Mouse (Mus musculus) stomach, postnatal 0 days (tissue): Measurements from ENCODE around the gene Zdhhc23.

Experiments
- CTCF ChIP-seq: IDR thresholded peaks from 2 replicates; pipeline ENCODE4 v1.5.1; 2016; ENCODE audit warnings: antibody characterized with exemption, low read depth, mild to moderate bottlenecking, moderate library complexity
- EP300 ChIP-seq: optimal IDR thresholded peaks from 2 replicates; pipeline ENCODE3; 2016; ENCODE audit warnings: antibody characterized with exemption

DNA sequence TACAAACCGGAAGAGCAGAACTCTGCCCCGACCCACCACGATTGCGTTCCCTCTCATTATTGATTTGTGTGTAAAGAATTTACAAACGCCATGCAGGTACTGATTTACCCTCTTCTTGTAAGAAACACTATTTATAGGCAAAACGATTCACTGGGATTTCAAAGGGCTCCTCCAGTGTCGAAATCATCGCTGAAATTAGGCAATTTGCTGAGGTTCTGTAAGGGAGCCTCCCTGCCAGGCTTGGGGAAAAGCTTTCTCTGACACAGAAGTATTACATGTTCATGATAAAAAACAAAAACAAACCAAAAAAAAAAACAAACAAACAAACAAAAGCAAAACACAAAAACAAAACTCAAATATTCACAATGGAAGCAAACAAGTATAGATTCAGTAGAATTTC is 19.5 kb upstream of the Zdhhc23 start:
- TF ChIP-seq CTCF (no peak), EP300 (no peak)
